Mouse (Mus musculus): Measurements from ENCODE around the gene Tmem238. TPM values are rescaled to one million over a fixed set of nuclear protein-coding genes. Genes with fewer than 3 reads are reported as not detected.

Tmem238 gene
- total and polyA plus RNA-seq, 2 experiments from 2014 or later, result 7.3 to 15.0 TPM

GRCm38 (mm10) chr7:4744886-4745285 lies 44.6 kb downstream of the Tmem238 start:
- no peaks in the 10 kb centered on the region for H3K9me3 ChIP-seq (ENCODE audit: low read length)
- H3K9ac ChIP-seq, result no peak overlapping the region
- H3K4me3 ChIP-seq (ENCODE audit: low read depth, low read length), result no peak overlapping the region
- no peak for ATAC-seq
- 95% methylated on average over 5 of the region's 6 CpGs for WGBS
- H3K27me3 ChIP-seq (ENCODE audit: insufficient read depth, low read length), result no peaks in the 10 kb centered on the region
- H3K27ac ChIP-seq (ENCODE audit: low read depth, low read length), result no peak overlapping the region
- no peak overlapping the region for H3K4me2 ChIP-seq (ENCODE audit: low read depth)
- H3K4me1 ChIP-seq (ENCODE audit: insufficient read depth), result peaks cover 13% of the 10 kb centered on the region; the same call in 1 of the 2 replicates
- peaks cover 18% of the 10 kb centered on the region for H3K36me3 ChIP-seq (ENCODE audit: insufficient read depth)
- no peak for TF ChIP-seq CTCF (IDR thresholded peaks at IDR 0.05; ENCODE audit: low read depth)
- DNase-seq, result no peak

- no peaks in the 10 kb centered on the region for H3K27me3 ChIP-seq (ENCODE audit: insufficient read depth, low read length)
- no peak overlapping the region for H3K4me2 ChIP-seq (ENCODE audit: low read depth)
- peaks cover 13% of the 10 kb centered on the region for H3K4me1 ChIP-seq (ENCODE audit: insufficient read depth)
- no peak for TF ChIP-seq CTCF (IDR thresholded peaks at IDR 0.05; ENCODE audit: low read depth)
- no peaks in the 10 kb centered on the region for H3K9me3 ChIP-seq (ENCODE audit: low read length)
- H3K36me3 ChIP-seq (ENCODE audit: insufficient read depth), result peaks cover 18% of the 10 kb centered on the region
- ATAC-seq (no peak), DNase-seq (no peak)
- no peak overlapping the region for H3K9ac ChIP-seq
- no peak overlapping the region for H3K27ac ChIP-seq (ENCODE audit: low read depth, low read length)
- 81% methylated on average over 2 of the region's 2 CpGs for WGBS
- no peak overlapping the region for H3K4me3 ChIP-seq (ENCODE audit: low read depth, low read length)
Observed at GRCm38 (mm10) chr7:4743354-4743753, 46.1 kb downstream of the Tmem238 start.

GRCm38 (mm10) chr7:4742482-4742819 lies 47.0 kb downstream of the Tmem238 start:
- Histone ChIP-seq H3K27me3 (ENCODE audit: insufficient read depth, low read length) (no peaks in the 10 kb centered on the region), H3K36me3 (ENCODE audit: insufficient read depth) (peaks cover 18% of the 10 kb centered on the region), H3K9me3 (ENCODE audit: low read length) (no peaks in the 10 kb centered on the region), H3K27ac (ENCODE audit: low read depth, low read length) (no peak overlapping the region), H3K4me1 (ENCODE audit: insufficient read depth) (peaks cover 13% of the 10 kb centered on the region), H3K9ac (no peak overlapping the region), H3K4me3 (ENCODE audit: low read depth, low read length) (no peak overlapping the region), H3K4me2 (ENCODE audit: low read depth) (no peak overlapping the region)
- no peak for TF ChIP-seq CTCF (IDR thresholded peaks at IDR 0.05; ENCODE audit: low read depth)
- no peak for ATAC-seq
- 89% methylated on average over 6 of the region's 6 CpGs for WGBS
- DNase-seq, result no peak

- no peaks in the 10 kb centered on the region for H3K9me3 ChIP-seq (ENCODE audit: low read length)
- ATAC-seq (no peak), DNase-seq (no peak)
- no peak overlapping the region for H3K9ac ChIP-seq
- peak overlapping the region; percentile 71 for H3K4me2 ChIP-seq (ENCODE audit: low read depth)
- H3K27me3 ChIP-seq (ENCODE audit: insufficient read depth, low read length), result no peaks in the 10 kb centered on the region
- no peak overlapping the region for H3K4me3 ChIP-seq (ENCODE audit: low read depth, low read length)
- 75% methylated on average over 21 of the region's 21 CpGs for WGBS
- H3K4me1 ChIP-seq (ENCODE audit: insufficient read depth), result peaks cover 13% of the 10 kb centered on the region
- no peak overlapping the region for H3K27ac ChIP-seq (ENCODE audit: low read depth, low read length)
- H3K36me3 ChIP-seq (ENCODE audit: insufficient read depth), result peaks cover 16% of the 10 kb centered on the region
- TF ChIP-seq CTCF (IDR thresholded peaks at IDR 0.05; ENCODE audit: low read depth), result no peak
Observed at GRCm38 (mm10) chr7:4741672-4742481, 47.6 kb downstream of the Tmem238 start.

GRCm38 (mm10) chr7:4741151-4741550 lies 48.3 kb downstream of the Tmem238 start:
- Histone ChIP-seq H3K4me1 (ENCODE audit: insufficient read depth) (peaks cover 13% of the 10 kb centered on the region), H3K4me3 (ENCODE audit: low read depth, low read length) (peak overlapping the region; percentile 63), H3K9ac (peak overlapping the region; percentile 76), H3K4me2 (ENCODE audit: low read depth) (peak overlapping the region; percentile 71), H3K27ac (ENCODE audit: low read depth, low read length) (peak overlapping the region; percentile 89), H3K36me3 (ENCODE audit: insufficient read depth) (peaks cover 10% of the 10 kb centered on the region; the same call in 1 of the 2 replicates), H3K27me3 (ENCODE audit: insufficient read depth, low read length) (no peaks in the 10 kb centered on the region), H3K9me3 (ENCODE audit: low read length) (no peaks in the 10 kb centered on the region)
- 2% methylated on average over 4 of the region's 4 CpGs for WGBS
- ATAC-seq (no peak), DNase-seq (no peak)
- TF ChIP-seq CTCF (IDR thresholded peaks at IDR 0.05; ENCODE audit: low read depth), result no peak

- ATAC-seq (peak; percentile 10), DNase-seq (no peak)
- Histone ChIP-seq H3K36me3 (ENCODE audit: insufficient read depth) (0 out of 2 replicates have a peak, but pooled peaks cover 6% of the 10 kb centered on the region), H3K4me1 (ENCODE audit: insufficient read depth) (peaks cover 13% of the 10 kb centered on the region), H3K27me3 (ENCODE audit: insufficient read depth, low read length) (no peaks in the 10 kb centered on the region), H3K4me3 (ENCODE audit: low read depth, low read length) (peak overlapping the region; percentile 63), H3K4me2 (ENCODE audit: low read depth) (peak overlapping the region; percentile 71), H3K9ac (peak overlapping the region; percentile 76), H3K9me3 (ENCODE audit: low read length) (no peaks in the 10 kb centered on the region), H3K27ac (ENCODE audit: low read depth, low read length) (peak overlapping the region; percentile 89)
- no peak for TF ChIP-seq CTCF (IDR thresholded peaks at IDR 0.05; ENCODE audit: low read depth)
- WGBS, result 4% methylated on average over 12 of the region's 14 CpGs
Observed at GRCm38 (mm10) chr7:4740309-4740727, 49.1 kb downstream of the Tmem238 start.

- Histone ChIP-seq H3K36me3 (ENCODE audit: insufficient read depth) (0 out of 2 replicates have a peak, but pooled peaks cover 4% of the 10 kb centered on the region), H3K27me3 (ENCODE audit: insufficient read depth, low read length) (no peaks in the 10 kb centered on the region), H3K4me2 (ENCODE audit: low read depth) (peak within 1 kb of the TSS; percentile 71), H3K27ac (ENCODE audit: low read depth, low read length) (peak within 1 kb of the TSS; percentile 89), H3K4me1 (ENCODE audit: insufficient read depth) (peaks cover 13% of the 10 kb centered on the region), H3K9me3 (ENCODE audit: low read length) (no peaks in the 10 kb centered on the region), H3K4me3 (ENCODE audit: low read depth, low read length) (peak within 1 kb of the TSS; percentile 63), H3K9ac (peak within 1 kb of the TSS; percentile 76)
- TF ChIP-seq CTCF (IDR thresholded peaks at IDR 0.05; ENCODE audit: low read depth), result peak; percentile 57
- ATAC-seq (peak; percentile 95), DNase-seq (peak; percentile 100)
- under 1% methylated on average over 42 of the region's 44 CpGs for WGBS
Observed at GRCm38 (mm10) chr7:4739544-4740275, 49.7 kb downstream of the Tmem238 start, which contains the start of gene Kmt5c. Gene Kmt5c, plus strand, starts transcription at chr7:4740115.

Measured in forebrain, postnatal 0 days (tissue).